Mouse (Mus musculus) layer of hippocampus, postnatal 14 days (tissue): ENCODE measurements around the gene Rnf20. TPM values are rescaled to one million over a fixed set of nuclear protein-coding genes. Genes with fewer than 3 reads are reported as not detected.
A peak's percentile ranks its signal among the peaks of the same experiment; 100 is the strongest.

Experiments used
- DNase-seq, 2 experiments: peaks; one replicate each; pipeline ENCODE4 v3.0.0; 2021 to 2022; ENCODE audit warnings: low spot score in 2 of 2, mixed read lengths in 1 of 2
- total RNA-seq, 2 experiments: library from RNA; stranded (reverse); gene quantifications; 2 replicates each; pipeline ENCODE4 v1.2.3; 2021

The Rnf20 gene
- total RNA-seq, 2 experiments from 2014 or later, result 71.0 to 78.1 TPM

DNA sequence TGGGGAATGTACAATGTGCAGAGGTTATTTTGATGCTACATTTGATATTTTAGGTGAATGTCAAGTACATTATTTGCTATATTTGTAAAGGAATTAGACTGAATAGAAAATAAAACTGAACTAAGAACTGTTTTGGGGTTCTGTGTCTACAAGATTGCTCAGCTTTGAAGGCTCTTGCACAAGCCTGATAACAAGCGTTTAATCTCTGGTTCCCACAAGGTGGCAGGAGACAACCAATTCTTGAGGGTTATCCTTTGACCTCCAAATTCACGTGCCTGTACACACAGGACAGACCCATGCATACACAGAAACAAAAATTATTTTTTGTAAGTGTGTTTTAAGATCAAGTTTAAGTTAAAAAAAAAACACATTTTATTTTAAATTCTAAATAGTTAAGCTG, 8.1 kb downstream of the Rnf20 start:
- DNase-seq, result no peak

DNA sequence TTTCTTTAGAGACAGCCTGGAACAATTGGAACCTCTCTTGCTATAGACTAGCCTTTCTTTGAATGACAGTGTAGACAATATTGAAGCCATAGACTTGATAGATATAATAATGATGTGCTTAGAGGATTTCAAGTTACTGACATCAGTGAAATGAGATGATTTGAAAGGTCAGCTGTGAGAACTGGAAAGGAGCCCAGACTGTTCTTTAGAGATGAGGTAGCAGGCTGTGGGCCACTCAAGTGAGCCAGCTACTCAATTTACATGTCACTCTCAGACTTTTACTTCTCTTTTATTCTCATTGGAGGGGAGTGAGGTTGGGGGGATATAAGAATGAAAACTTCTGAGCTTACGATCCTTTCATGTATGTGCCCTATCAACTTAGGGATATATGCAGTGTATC, 27.6 kb downstream of the Rnf20 start:
- DNase-seq, result peak in 1 of 2 experiments; percentile 15

DNA sequence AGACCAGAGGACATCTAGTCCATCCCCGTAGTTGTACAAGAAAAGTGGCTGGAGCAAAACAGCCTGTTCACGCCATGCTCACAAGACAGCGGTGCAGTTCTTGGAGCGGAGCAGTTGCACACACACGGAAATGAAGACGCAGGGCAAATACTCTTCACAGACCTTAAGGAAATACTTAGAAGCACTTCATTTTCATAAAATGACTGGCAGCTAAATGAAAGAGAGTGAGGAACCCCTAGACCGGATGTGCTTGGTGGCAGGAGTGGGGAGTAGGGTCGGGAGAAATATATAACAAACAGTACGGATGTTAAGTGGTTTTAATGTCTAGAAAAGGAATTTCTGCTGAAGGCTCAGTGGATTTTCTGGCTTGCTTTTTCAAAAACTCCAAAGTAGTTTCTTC, 29.9 kb downstream of the Rnf20 start:
- DNase-seq, result no peak

DNA sequence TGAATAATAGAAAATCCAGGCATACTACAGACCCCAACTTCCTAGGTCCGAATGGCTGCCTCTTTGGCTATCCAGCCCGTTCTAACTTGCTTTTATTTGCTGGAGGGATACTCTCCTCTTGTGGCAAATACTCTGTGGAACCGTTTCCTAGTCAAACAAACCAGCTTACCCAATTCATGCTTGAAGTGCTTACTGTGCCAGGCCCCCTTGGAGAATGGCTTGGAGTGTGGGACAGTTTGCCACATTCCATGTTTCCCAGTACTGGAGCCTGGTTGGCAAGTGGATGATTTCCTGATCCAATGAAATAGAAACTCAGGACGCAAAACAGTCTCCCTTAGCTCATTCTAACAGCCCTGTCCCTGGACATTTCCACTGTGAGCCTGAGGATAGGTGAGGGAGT, 30.4 kb downstream of the Rnf20 start:
- peak in 1 of 2 experiments; percentile 34 for DNase-seq

- DNase-seq, result no peak
Observed at GRCm38 (mm10) chr4:49664850-49665249, 33.0 kb downstream of the Rnf20 start.

- DNase-seq, result no peak
Observed at GRCm38 (mm10) chr4:49676071-49676470, 44.3 kb downstream of the Rnf20 start.

DNA sequence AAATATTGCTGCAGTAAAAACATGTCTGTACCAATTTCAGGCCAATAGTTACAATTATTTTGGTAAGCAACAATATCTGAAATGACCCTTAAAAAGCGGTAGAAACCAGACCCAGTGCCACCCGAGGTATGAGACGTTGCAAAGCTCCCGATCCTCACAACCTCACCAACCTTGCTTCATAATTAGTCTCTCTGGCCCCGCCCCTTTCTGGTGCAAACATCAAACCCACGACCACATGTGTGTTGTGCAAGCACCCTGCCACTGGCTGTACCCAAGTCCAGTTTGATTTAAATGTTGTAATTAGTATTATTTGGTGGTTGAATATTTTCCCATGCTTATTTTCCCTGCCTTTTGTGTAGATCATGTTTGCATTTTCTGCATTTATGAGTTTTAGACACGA, 45.0 kb downstream of the Rnf20 start:
- DNase-seq, result no peak

DNA sequence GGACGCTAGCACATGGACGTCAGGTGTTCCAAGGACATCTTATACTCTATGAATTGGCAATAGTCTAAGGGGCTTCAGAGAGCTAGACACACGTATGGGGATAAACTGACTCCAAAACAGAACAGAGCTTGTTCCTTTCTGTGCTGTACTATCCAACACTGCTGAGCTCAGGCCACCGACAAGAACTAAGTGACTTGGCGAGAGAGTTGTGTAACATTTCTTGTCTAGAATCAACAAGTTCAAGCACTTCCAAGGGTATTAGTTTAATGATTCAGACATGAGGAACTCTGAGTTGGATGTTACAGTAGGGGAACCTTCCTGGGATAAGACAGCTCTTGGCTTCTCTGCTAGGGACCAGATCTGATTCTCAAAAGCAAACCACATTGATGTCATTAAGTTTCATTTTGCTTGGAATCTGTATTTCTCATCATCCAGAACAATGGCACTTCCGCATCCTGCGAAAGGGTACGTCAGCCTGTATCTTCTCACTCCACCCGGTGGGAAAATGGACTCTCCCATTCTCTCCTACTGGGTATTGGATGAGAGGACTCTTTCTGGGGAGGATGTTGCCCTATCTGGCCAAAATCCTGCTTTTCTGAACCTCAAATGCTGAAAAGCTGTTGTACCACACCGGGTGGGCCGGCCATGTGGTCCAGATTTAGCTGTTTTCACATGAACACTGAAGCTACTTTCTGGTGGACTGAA, 48.5 kb downstream of the Rnf20 start:
- DNase-seq, result no peak

GRCm38 (mm10) chr4:49681812-49682211, 50.0 kb downstream of the Rnf20 start, which contains the start of gene Ppp3r2:
Gene Ppp3r2 (minus strand): TSS chr4:49682024.
- no peak for DNase-seq

- peak; percentile 59 to 64 for DNase-seq
Observed at GRCm38 (mm10) chr4:49688594-49689288, 56.9 kb downstream of the Rnf20 start.

DNA sequence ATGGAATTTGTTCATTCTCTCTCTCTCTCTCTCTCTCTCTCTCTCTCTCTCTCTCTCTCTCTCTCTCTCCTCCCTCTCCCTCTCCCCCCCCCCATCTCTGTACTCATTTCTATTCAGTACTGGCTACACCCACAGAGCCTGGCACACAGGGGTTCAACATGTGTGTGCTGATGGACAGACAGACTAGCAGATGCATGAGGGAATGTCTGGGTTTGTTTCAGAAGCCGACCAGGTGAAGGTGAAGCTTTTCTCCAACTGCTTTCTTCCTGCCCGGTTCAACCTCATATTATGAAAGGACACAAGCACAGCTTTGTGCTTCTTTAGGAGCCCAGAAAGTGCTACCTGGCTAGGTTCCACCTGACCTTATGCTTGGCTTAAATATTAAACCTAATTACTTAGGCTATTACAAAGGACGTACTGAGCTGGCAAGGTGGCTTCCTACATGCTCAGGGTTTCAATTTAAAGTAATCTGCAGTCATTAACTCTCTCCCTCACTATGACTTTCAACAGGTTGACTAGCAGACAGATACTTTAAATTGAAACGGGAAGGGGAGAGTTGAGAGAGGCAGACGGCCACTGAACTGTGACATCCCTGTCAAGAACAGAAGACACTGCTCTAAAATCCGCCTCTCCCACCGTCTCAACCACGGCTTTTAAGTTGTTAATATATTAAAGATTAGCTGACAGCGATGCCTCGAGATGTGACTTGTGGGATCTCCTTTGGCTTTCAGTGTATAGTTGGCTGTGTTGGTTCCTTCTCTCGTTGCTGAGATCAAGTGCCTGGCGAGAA, 59.8 kb downstream of the Rnf20 start:
- no peak for DNase-seq

Other genes starting within 250 kb of the Rnf20 start
- gene Acnat2, start 223.9 kb upstream of the Rnf20 start, total RNA-seq, result not detected
- under 1 TPM in 1 of 2 experiments, not detected in 1; 0.32 TPM for gene Acnat1, start 158.1 kb upstream of the Rnf20 start, total RNA-seq
- under 1 TPM in 1 of 2 experiments, not detected in 1; 0.26 TPM for gene Baat, start 125.4 kb upstream of the Rnf20 start, total RNA-seq
- gene Mrpl50, start 110.9 kb upstream of the Rnf20 start, total RNA-seq, result 10 to 100 TPM; 33.2 to 35.2 TPM
- 10 to 100 TPM; 21.3 to 25.7 TPM for gene Zfp189, start 110.8 kb upstream of the Rnf20 start, total RNA-seq
- gene Aldob, start 82.5 kb upstream of the Rnf20 start, total RNA-seq, result 1 to 10 TPM; 1.1 to 1.5 TPM
- 10 to 100 TPM; 65.7 to 73.9 TPM for gene Tmem246, start 34.1 kb upstream of the Rnf20 start, total RNA-seq
- 1 to 10 TPM in 1 of 2 experiments, under 1 TPM in 1; 0.65 to 1.3 TPM for gene Ppp3r2, start 50.0 kb downstream of the Rnf20 start, total RNA-seq
- 10 to 100 TPM; 45.9 to 47.8 TPM for gene Grin3a, start 213.7 kb downstream of the Rnf20 start, total RNA-seq